Mouse (Mus musculus): ENCODE measurements around the gene Stra8.

DNA sequence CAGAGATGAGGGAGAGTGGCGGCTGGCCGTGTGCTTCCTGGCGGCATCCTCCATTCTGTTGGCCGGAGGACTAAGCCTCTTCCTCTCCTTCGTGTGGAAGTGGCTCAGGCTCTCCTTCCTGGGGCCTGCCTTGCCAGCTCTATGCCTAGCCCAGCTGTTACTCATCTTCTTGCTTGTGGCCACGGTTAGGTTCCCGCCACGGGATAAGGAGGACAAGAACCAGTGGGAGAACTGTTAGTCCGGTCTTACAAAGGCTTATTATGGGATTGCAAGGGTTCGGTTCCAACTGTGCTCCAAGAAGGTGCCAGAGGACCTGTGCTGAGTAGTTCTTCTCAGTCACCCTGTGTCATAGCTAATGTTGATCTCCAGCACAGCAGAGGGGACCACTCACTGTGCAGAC, 47.1 kb upstream of the Stra8 start:
- no peak for TF ChIP-seq POLR2A (IDR thresholded peaks at IDR 0.05; ENCODE audit: control insufficient read depth, extremely low read depth, insufficient read depth, low read length, poor library complexity)
- TF ChIP-seq CTCF (IDR thresholded peaks at IDR 0.05; ENCODE audit: borderline replicate concordance, control insufficient read depth, extremely low read depth, insufficient read depth, low read length, poor library complexity) = no peak

Measured in thymus, adult 2 months (tissue).